Mouse (Mus musculus) bone marrow, adult 2 months (tissue): ENCODE measurements around the gene Ddx4.

Experiments used
- CTCF ChIP-seq: fragments of 200-500 bp; IDR thresholded peaks from 2 replicates; pipeline ENCODE4 v1.5.1; 2011; ENCODE audit warnings: low read length, control low read depth; ENCODE audit not compliant: control insufficient read depth, insufficient read depth
- POLR2A ChIP-seq: fragments of 200-500 bp; IDR thresholded peaks from 2 replicates; pipeline ENCODE4 v1.6.1; 2011; ENCODE audit warnings: low read depth, mild to moderate bottlenecking, control low read depth, low read length, borderline replicate concordance; ENCODE audit not compliant: control insufficient read depth

DNA sequence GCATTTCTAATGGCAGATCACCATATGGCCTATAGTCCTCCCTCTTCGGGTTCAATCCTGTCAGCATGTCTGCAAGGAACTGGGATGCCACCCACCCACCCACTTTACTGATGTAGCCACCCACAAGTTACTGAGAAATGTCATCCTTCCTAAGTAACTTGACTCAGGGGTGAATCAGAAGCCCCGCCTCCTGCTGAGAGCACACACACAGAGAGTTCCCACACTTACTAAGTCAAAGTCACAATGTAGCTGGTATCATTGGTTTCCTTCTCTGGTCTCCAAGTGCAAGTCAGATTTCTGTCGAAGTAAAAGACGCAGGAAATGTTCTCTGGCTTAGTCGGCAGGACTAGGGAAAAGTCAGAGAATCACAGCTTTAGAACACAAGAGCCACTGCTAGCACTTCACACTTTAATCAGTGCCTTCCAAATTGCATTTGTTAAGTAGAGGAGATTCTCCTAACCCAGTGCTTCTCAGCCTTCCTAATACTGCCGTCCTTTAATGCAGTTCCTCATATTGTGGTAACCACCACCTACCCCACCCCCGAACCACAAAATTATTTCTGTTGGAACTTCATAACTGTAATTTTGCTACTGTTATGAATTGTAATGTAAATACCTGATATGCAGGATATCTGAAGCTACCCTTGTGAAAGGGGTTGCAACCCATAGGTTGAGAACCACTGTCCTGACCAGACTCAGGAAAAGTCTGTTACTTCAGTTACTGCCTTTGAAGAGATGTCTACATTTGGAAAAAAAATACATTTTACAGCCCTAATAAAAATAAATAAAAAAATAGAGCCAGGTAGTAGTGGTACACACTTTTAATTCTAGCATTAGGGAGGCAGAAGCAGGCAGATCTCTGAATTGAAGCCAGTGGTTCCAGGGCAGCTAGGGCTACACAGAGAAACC, 100.4 kb downstream of the Ddx4 start:
- TF ChIP-seq CTCF = no peak
- TF ChIP-seq POLR2A = no peak
